Mouse (Mus musculus): ENCODE results near the gene Ssr1.

Ssr1 gene

DNA sequence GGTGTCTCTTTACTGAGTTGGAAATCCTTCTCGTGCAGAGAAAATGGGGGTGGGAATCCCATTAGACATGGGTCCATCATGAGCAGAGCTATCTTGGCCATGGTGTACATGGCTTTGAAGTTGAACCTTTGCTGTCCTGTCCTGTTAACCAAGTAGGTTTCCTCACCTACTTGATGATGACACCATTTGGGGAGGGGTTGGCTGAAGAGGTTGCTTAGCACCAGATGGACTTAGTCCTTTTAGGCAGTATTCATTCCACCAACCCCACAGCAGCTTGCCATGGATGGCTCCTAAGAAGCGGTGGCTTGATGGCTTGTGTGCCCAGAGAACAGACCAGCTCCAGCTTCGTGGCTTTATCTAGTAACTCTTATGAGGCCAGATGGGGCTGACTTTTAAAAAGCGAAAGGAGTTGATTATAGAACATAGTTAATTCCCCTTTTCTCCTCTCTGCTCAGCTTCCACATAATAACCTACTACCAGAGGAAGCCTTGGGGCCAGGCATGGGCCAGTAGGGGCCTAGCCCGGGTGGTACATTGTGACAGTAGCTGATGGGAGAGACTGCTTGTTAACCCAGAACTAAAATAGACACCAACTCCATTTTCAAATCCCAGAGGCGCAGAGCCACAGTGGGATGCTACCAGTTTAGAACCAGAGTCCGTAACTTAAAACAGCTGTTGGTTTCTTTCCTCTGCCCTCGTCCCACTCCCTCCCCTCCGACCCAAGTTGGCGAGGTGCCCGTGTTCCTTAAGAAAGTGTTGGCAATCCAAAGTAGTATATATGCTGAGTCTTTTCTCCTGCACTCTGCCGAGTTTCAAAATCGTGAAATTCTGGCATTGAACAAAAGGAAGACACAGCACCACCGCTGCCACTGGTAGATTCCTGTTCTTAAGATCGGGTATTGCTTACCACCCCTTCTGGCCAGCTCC lies 75.4 kb downstream of the Ssr1 start:
- no peak for DNase-seq (ENCODE audit: low read depth, low spot score)

All from c-Kit-negative CD71-positive TER-119-positive erythroid progenitor cells, embryonic 14.5 days (primary cell).